Mouse (Mus musculus) midbrain, embryonic 15.5 days (tissue): ENCODE data around the gene Anapc15. TPM values are rescaled to one million over a fixed set of nuclear protein-coding genes. Genes with fewer than 3 reads are reported as not detected.
"Not testable (repeated sequence)": the region's sequence is repeated elsewhere in the genome, so short reads cannot be mapped to it uniquely, and the experiment has no call there.

Experiments
- ATAC-seq: fragments of 200-750 bp; cut with Nextera tagmentation; replicated peaks from 2 replicates; pipeline ENCODE4 v1.8.0; 2017; ENCODE audit warnings: moderate TSS enrichment
- H3K27ac ChIP-seq: fragments of 300-500 bp; sonication (generic); 2 replicates; pipeline ENCODE4 v1.5.1; 2015; ENCODE audit warnings: mild to moderate bottlenecking, inconsistent platforms
- H3K27me3 ChIP-seq: fragments of 300-500 bp; sonication (generic); replicated peaks from 2 replicates; pipeline ENCODE4 v1.6.1; 2015; ENCODE audit warnings: inconsistent platforms
- H3K36me3 ChIP-seq: fragments of 300-500 bp; sonication (generic); replicated peaks from 2 replicates; pipeline ENCODE4 v1.6.1; 2015; ENCODE audit warnings: inconsistent platforms
- H3K4me1 ChIP-seq: fragments of 300-500 bp; sonication (generic); 2 replicates; pipeline ENCODE4 v1.6.1; 2015; ENCODE audit warnings: inconsistent platforms
- H3K4me2 ChIP-seq: fragments of 300-500 bp; sonication (generic); 2 replicates; pipeline ENCODE4 v1.6.1; 2015; ENCODE audit warnings: inconsistent platforms, mild to moderate bottlenecking, moderate library complexity
- H3K4me3 ChIP-seq: fragments of 300-500 bp; sonication (generic); 2 replicates; pipeline ENCODE4 v1.5.1; 2015; ENCODE audit warnings: mild to moderate bottlenecking, inconsistent platforms
- H3K9ac ChIP-seq: fragments of 300-500 bp; sonication (generic); 2 replicates; pipeline ENCODE4 v1.6.1; 2015; ENCODE audit warnings: mild to moderate bottlenecking, inconsistent platforms
- H3K9me3 ChIP-seq: fragments of 300-500 bp; sonication (generic); 2 replicates; pipeline ENCODE4 v1.6.1; 2016; ENCODE audit warnings: inconsistent platforms
- WGBS: fragments of 180-500 bp; shearing (Covaris S2); methylation state at CpG from one replicate; pipeline ENCODE4 v1.1.7; 2015; ENCODE audit warnings: mixed read lengths; 5-methylcytosine and 5-hydroxymethylcytosine counted together
- polyA plus RNA-seq: library from polyadenylated mRNA; unstranded; fragments of >200 nt; fragmentation: Nextera tagmentation; extraction: Ambion mirVana; gene quantifications from 2 replicates; pipeline ENCODE4 v1.2.1, GENCODE M21; 2015

The Anapc15 gene
- polyA plus RNA-seq, 1 experiment from 2014 or later, result 78.1 TPM

DNA sequence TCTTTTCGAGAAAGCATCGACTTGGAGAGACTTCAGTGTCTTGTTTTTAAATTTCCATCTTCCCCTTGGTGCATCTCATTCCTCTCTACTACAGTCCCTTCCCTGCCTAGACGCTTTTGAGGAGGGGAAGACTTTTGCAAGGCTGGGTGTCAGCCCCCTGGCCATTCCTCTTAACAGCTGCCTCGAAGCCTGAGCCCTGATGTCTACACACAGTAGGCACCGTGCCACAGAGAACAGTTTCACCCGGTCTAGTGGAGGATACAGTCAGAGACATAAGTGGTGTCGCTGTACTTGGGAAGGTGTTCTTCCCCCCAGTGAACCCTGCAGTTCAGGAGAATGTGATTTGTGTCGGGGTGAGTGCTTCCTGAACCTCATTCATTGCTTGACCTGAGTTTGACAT, 43.2 kb downstream of the Anapc15 start:
- Histone ChIP-seq H3K4me3 (peak overlapping the region; percentile 76), H3K4me2 (peak overlapping the region; percentile 58), H3K4me1 (peaks cover 30% of the 10 kb centered on the region), H3K9me3 (no peaks in the 10 kb centered on the region), H3K36me3 (peaks cover 13% of the 10 kb centered on the region; the same call in 1 of the 2 replicates), H3K9ac (no peak overlapping the region), H3K27me3 (no peaks in the 10 kb centered on the region), H3K27ac (no peak overlapping the region)
- ATAC-seq, result no peak
- WGBS, result 83% methylated on average over 8 of the region's 8 CpGs

DNA sequence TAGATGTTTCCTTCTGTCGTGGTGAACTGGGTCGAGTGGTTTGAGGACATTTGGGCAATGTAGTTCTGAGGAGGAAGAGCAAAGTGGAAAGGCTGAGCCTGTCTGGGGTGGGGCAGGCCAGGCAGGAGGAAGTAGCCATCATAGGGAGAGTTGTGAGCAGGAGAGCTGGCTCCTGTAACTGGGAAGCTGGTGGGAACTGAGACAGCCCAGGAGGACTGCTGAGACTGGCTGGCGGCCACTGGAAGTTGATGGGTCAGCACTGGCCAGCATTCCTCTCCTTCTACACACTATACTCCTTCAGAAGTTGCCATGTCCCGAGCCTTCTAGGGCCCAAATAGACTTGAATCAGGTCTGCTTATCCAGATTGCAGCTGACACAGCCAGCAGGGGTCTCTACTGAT, 44.9 kb downstream of the Anapc15 start:
- H3K4me3 ChIP-seq, result no peak overlapping the region
- no peaks in the 10 kb centered on the region for H3K27me3 ChIP-seq
- H3K9ac ChIP-seq, result no peak overlapping the region
- H3K9me3 ChIP-seq, result no peaks in the 10 kb centered on the region
- peaks cover 30% of the 10 kb centered on the region for H3K4me1 ChIP-seq
- H3K27ac ChIP-seq, result no peak overlapping the region
- no peak for ATAC-seq
- 83% methylated on average over 4 of the region's 4 CpGs for WGBS
- H3K4me2 ChIP-seq, result no peak overlapping the region
- peaks cover 29% of the 10 kb centered on the region for H3K36me3 ChIP-seq

DNA sequence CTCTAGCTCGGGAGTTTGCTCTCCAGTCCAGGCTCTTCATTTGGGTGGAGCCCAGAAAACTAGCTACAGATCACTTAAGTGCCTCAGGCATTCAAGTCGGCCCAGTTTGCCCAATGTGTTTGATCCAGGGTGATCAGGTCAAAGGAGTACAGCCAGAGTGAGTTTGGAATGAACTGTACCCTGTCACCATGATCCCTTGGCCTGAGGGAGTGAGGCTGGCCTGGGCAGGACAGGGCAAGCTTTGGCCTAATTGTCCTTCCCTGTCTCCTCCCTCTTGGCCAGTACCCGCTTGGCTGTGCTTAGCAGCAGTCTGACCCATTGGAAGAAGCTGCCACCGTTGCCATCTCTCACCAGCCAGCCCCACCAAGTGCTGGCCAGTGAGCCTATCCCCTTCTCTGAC, 46.6 kb downstream of the Anapc15 start:
- Histone ChIP-seq H3K4me2 (no peak overlapping the region), H3K4me3 (no peak overlapping the region), H3K27ac (no peak overlapping the region), H3K9me3 (no peaks in the 10 kb centered on the region), H3K36me3 (peaks cover 36% of the 10 kb centered on the region), H3K4me1 (peaks cover 25% of the 10 kb centered on the region), H3K9ac (no peak overlapping the region), H3K27me3 (no peaks in the 10 kb centered on the region)
- ATAC-seq, result no peak
- WGBS, result 84% methylated on average over 4 of the region's 4 CpGs

DNA sequence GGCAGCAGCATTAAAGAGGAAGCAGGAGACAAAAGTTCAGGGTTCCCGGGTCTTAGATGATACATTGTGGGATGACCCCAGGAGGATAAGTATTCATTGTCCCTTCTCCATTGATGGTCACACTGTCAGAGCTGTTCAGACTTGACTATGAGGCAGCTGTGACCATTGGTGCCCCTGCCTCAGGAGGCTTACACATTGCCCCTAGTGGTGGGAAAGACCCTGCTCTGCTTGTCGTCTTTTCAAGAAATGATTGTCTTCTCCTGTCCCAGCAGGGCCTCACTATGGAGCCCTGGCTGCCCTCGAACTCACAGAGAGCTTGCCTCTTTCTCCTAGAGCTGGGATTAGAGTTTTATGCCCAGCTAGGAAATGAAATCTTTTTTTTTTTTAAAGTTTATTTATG, 48.5 kb downstream of the Anapc15 start:
- 66% methylated on average over 3 of the region's 3 CpGs for WGBS
- H3K36me3 ChIP-seq, result peaks cover 36% of the 10 kb centered on the region
- no peak overlapping the region for H3K9ac ChIP-seq
- ATAC-seq, result no peak
- H3K4me3 ChIP-seq, result no peak overlapping the region
- no peaks in the 10 kb centered on the region for H3K9me3 ChIP-seq
- no peak overlapping the region for H3K4me2 ChIP-seq
- H3K4me1 ChIP-seq, result peaks cover 16% of the 10 kb centered on the region
- no peak overlapping the region for H3K27ac ChIP-seq
- H3K27me3 ChIP-seq, result no peaks in the 10 kb centered on the region

DNA sequence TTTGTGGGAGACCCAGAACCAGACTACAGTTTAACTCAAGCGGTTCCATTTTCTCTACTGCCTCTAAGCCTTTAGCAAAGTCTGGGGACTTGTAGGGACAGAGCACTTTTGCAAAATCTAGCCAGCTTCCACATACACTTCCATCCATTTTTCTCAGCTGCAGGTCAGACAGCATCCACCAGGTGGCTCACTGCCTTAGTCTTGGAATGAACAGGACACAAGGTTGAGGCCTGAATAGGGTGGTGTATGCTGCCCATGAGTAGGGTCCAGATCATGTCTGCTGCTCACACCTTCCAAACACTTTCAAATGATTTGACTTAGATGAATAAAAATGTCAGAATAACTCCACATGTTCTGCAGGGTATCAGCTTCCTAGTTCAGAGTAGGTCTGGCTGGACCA, 54.6 kb downstream of the Anapc15 start:
- Histone ChIP-seq H3K4me1 (no peaks in the 10 kb centered on the region), H3K36me3 (peaks cover 10% of the 10 kb centered on the region; the same call in 1 of the 2 replicates), H3K9ac (no peak overlapping the region), H3K27ac (no peak overlapping the region), H3K27me3 (no peaks in the 10 kb centered on the region), H3K4me3 (no peak overlapping the region), H3K4me2 (no peak overlapping the region), H3K9me3 (no peaks in the 10 kb centered on the region)
- ATAC-seq, result peak; percentile 80
- WGBS, result 13% methylated on average over 1 of the region's 1 CpGs

DNA sequence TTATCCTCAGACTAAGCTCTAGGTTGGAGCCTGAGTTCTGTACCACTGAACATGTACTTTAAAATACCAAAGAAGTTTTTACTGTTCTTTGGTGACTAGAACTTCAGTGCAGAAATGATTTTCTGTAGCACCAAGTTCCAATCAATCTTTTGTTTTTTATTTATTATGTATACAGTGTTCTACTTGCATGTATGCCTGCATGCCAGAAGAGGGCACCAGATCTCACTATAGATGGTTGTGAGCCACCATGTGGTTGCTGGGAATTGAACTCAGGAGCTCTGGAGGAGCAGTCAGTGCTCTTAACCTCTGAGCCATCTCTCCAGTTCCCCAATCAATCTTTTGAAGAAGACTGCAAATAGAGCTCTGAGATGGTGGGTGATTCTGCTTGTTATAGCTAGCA, 62.4 kb downstream of the Anapc15 start:
- not testable (repeated sequence) for H3K9ac ChIP-seq, ATAC-seq

DNA sequence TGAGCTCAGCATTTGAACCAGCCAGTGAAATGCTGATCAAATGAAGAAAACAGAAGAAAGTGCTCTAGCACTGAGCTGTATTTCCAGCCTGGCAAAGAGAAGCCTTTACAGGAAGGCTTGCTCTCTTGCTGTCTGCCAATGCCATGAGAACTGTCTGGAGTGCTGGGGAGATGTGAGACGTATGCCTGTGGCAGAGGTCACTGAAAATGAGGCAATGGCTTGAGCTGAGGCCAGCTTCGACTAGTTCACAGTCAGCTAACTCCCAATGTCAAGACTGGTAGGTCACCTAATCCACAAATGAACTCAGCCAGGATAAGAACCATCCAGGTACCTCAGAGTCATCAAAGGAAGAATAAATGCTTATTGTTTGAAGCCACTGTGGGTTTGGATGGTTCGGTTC, 64.6 kb downstream of the Anapc15 start:
- H3K27ac ChIP-seq, result no peak overlapping the region
- peaks cover 7% of the 10 kb centered on the region; the same call in 1 of the 2 replicates for H3K4me1 ChIP-seq
- no peaks in the 10 kb centered on the region for H3K36me3 ChIP-seq
- H3K9ac ChIP-seq, result no peak overlapping the region
- H3K9me3 ChIP-seq, result no peaks in the 10 kb centered on the region
- 86% methylated on average over 3 of the region's 3 CpGs for WGBS
- no peak overlapping the region for H3K4me2 ChIP-seq
- no peak for ATAC-seq
- H3K4me3 ChIP-seq, result no peak overlapping the region
- H3K27me3 ChIP-seq, result no peaks in the 10 kb centered on the region

More for the DNA sequence above, 62.4 kb downstream of the Anapc15 start:
- H3K4me2 ChIP-seq, H3K4me1 ChIP-seq, H3K36me3 ChIP-seq, H3K4me3 ChIP-seq, H3K9me3 ChIP-seq, H3K27me3 ChIP-seq, H3K27ac ChIP-seq: not testable (repeated sequence)

DNA sequence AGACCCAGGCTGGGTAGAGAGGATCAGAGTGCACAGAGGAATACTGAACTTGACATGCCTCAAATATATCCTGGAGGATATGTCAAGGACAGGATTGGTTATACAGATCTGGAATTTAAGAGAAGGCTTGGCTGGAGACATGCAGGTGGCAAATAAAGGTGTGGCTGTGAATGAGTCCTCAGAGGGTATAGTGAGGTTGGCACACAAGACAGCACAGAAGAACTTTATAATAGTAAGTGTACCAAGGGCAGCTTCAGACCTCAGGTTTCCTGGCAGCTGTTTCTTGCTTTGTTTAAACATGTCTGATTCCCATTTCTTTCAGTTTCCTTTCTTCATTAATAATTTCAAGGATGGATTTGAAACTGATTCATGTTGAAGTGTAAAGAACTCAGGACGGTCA, 69.0 kb downstream of the Anapc15 start:
- Histone ChIP-seq H3K4me1 (peaks cover 36% of the 10 kb centered on the region), H3K9me3 (no peaks in the 10 kb centered on the region), H3K27me3 (no peaks in the 10 kb centered on the region), H3K9ac (no peak overlapping the region), H3K4me2 (peak overlapping the region; percentile 74; the same call in 1 of the 2 replicates), H3K4me3 (no peak overlapping the region), H3K36me3 (no peaks in the 10 kb centered on the region), H3K27ac (no peak overlapping the region)
- ATAC-seq, result no peak
- 87% methylated on average over 1 of the region's 1 CpGs for WGBS

DNA sequence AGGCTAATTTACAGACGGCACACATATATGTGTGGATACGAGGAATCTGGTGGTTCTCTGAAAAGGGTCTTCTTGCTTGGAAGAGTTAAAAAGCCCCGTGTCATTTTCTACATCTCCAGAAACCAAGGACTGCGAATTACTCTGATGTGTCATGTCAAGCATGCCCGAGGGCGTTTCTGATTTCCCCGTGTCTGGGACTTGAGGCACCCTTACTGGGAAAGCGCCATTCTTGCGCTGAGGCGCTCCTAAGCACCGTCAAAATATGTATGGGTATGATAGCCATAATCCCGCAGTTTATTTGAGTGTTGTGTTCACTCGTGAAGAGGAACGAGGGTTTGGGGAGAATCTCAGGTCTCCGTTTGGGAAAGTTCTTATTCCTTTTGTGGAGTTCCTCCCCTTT, 69.8 kb downstream of the Anapc15 start:
- peak; percentile 27 for ATAC-seq
- Histone ChIP-seq H3K4me3 (peak overlapping the region; percentile 89), H3K9me3 (no peaks in the 10 kb centered on the region), H3K9ac (peak overlapping the region; percentile 27), H3K4me1 (peaks cover 36% of the 10 kb centered on the region), H3K27ac (peak overlapping the region; percentile 27; the same call in 1 of the 2 replicates), H3K27me3 (no peaks in the 10 kb centered on the region), H3K4me2 (peak overlapping the region; percentile 74), H3K36me3 (no peaks in the 10 kb centered on the region)
- 6% methylated on average over 15 of the region's 15 CpGs for WGBS

DNA sequence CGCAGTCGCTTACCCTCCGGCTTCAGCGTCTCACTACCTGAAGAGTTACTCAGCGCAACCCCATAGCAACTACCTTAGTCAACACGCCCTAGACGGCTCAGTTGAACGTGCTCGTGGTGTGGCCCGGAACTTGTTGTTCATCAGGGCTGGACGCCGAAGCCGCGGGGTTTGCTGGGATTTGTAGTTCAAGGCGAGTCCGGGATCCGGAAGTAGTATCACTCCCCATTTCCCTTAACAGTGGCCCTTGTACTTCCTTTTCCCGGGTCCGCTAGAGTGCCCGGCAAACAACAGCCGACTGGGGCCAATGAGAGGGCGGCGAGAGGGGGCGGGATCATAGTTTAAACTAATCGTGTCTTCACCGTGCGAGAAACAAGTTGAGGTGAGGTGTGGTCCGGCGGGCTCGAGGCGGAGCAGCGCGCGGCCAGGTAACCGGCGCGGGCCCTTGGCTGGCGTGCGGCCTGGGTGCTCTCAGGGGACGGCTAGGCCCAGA, 70.3 kb downstream of the Anapc15 start, which contains the start of the genes Lrrc51 and Numa1:
Lrrc51 (minus strand) TSS at position 145 of the 490 bp plus-strand sequence.
Numa1 (plus strand) TSS at position 361 of the 490 bp plus-strand sequence.
- peak; percentile 99 for ATAC-seq
- under 1% methylated on average over 40 of the region's 40 CpGs for WGBS

DNA sequence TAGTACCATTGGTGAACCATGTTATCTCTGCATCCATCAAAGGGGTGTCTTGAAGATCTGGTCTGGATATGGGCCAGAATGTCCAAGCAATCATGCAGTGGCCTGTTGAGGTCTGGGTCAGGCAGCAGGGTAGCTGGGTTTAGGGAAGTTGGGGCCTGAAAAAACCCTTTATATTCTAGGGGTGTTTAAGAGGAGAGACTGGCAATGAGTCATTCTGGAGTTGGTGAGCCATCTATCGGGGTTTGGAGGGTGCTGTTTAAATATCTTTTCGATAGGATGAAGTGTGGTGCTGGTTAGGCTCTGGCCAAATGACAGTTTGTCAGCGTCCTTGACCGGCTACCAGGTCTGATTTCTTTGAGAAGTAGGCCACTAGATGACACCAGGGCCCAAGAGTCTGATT, 72.4 kb downstream of the Anapc15 start:
- H3K9me3 ChIP-seq, result no peaks in the 10 kb centered on the region
- H3K27me3 ChIP-seq, result no peaks in the 10 kb centered on the region
- no peaks in the 10 kb centered on the region for H3K36me3 ChIP-seq
- no peak for ATAC-seq
- peaks cover 36% of the 10 kb centered on the region for H3K4me1 ChIP-seq
- no peak overlapping the region for H3K4me2 ChIP-seq
- 97% methylated on average over 4 of the region's 4 CpGs for WGBS
- H3K4me3 ChIP-seq, result no peak overlapping the region
- no peak overlapping the region for H3K27ac ChIP-seq
- no peak overlapping the region; the same call in 1 of the 2 replicates for H3K9ac ChIP-seq

More for the DNA sequence above, 70.3 kb downstream of the Anapc15 start, which contains the start of the genes Lrrc51 and Numa1:
- H3K36me3 ChIP-seq, result no peaks in the 10 kb centered on the region
- H3K4me2 ChIP-seq, result peak within 1 kb of the TSS; percentile 74
- no peaks in the 10 kb centered on the region for H3K27me3 ChIP-seq
- H3K27ac ChIP-seq, result peak within 1 kb of the TSS; percentile 73
- H3K4me1 ChIP-seq, result peaks cover 36% of the 10 kb centered on the region
- no peaks in the 10 kb centered on the region for H3K9me3 ChIP-seq
- H3K4me3 ChIP-seq, result peak within 1 kb of the TSS; percentile 89
- peak within 1 kb of the TSS; percentile 71 for H3K9ac ChIP-seq

DNA sequence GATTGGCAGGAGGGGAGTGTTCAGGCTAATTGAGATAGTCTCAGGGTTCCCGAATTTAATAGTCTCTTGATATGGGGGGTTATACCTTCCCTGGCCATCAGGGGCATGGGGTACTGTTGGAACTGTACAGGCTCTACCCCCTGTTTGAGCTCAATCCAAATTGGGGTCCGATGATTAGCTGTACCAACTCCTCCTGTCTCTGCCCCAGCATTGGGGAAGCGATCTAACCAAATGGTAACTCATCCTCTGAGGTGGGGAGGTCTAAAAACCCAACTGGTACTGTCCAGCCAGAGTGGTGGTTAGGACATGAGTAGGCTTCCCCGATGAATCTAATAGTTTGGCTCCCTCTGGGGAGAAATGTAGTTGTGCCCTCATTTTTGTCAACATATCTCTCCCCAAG, 73.5 kb downstream of the Anapc15 start:
- Histone ChIP-seq H3K27me3 (no peaks in the 10 kb centered on the region), H3K4me1 (peaks cover 36% of the 10 kb centered on the region), H3K27ac (no peak overlapping the region), H3K4me3 (no peak overlapping the region), H3K36me3 (no peaks in the 10 kb centered on the region), H3K9me3 (no peaks in the 10 kb centered on the region), H3K9ac (no peak overlapping the region), H3K4me2 (no peak overlapping the region)
- WGBS, result 96% methylated on average over 4 of the region's 4 CpGs
- ATAC-seq, result no peak

DNA sequence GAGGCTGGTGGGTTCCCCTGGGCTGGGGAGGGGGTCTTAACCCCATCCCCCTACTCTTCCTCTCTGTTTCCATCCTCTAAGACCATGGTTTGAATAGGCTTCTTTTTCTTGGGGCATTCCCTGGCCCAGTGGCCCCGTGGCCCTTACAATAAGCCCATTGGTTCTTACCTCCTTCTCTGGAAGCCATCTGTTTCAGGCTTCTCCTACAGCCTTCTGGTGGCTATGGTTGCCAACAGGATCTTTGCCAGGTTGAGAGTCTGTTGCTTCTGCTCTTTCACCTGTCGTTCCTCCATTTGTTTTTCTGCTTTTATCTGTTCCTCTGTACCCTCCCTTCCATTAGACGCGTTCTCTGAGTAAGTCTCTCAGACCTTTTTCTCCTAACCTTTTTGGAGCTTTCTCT, 74.1 kb downstream of the Anapc15 start:
- Histone ChIP-seq H3K27me3 (no peaks in the 10 kb centered on the region), H3K9me3 (no peaks in the 10 kb centered on the region), H3K9ac (no peak overlapping the region), H3K36me3 (no peaks in the 10 kb centered on the region), H3K4me1 (peaks cover 34% of the 10 kb centered on the region), H3K4me2 (no peak overlapping the region), H3K4me3 (no peak overlapping the region), H3K27ac (no peak overlapping the region)
- WGBS, result 93% methylated on average over 4 of the region's 4 CpGs
- no peak for ATAC-seq
